Mouse (Mus musculus) brain, embryonic 14.5 days (tissue): ENCODE data around the gene Gemin6.

Experiments used
- CTCF ChIP-seq: fragments of 200-500 bp; IDR thresholded peaks from 2 replicates; pipeline ENCODE4 v1.5.1; 2012; ENCODE audit warnings: inconsistent platforms, mild to moderate bottlenecking, moderate library complexity, borderline replicate concordance; ENCODE audit not compliant: insufficient read depth, insufficient read length; ENCODE audit errors: extremely low read depth
- POLR2A ChIP-seq: fragments of 200-500 bp; IDR thresholded peaks from 2 replicates; pipeline ENCODE4 v1.6.1; 2012; ENCODE audit warnings: mild to moderate bottlenecking, inconsistent platforms, borderline replicate concordance; ENCODE audit not compliant: poor library complexity, insufficient read depth, insufficient read length, severe bottlenecking; ENCODE audit errors: extremely low read depth

GRCm38 (mm10) chr17:80174699-80175385 lies 49.4 kb upstream of the Gemin6 start:
- TF ChIP-seq CTCF, result no peak
- no peak for TF ChIP-seq POLR2A
